Mouse (Mus musculus) mouse trophoblast stem cell (cell line): ENCODE measurements around the gene Rhd.

Experiments used
- in situ Hi-C, 2 experiments: fragments of 300-500 bp; cut with MseI, MboI; formaldehyde crosslinking; loops; 2 replicates in 1 of 2; 3 replicates in 1 of 2; pipeline ENCODE4 v1.15.1; 2025

Gene Rhd

DNA sequence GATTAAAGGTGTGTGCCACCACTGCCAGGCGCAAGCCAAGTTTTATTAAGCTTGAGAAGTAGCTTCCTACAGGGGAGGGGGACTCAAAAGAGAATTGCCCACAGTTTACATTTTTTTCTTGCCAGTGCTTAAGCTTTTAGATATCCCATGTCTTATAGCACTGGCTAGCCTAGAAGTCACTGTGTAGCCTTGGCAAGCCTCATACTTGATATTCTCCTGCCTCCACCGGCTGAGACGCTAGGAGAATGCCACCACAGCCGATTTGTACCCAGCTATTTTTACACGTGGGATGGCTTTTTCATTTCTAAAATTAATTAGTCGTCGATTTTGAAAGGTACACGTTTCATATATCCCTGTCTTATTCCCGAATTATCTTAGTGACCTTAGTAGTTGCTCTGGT, 65.9 kb downstream of the Rhd start:
- in situ Hi-C loops: no loop called here

DNA sequence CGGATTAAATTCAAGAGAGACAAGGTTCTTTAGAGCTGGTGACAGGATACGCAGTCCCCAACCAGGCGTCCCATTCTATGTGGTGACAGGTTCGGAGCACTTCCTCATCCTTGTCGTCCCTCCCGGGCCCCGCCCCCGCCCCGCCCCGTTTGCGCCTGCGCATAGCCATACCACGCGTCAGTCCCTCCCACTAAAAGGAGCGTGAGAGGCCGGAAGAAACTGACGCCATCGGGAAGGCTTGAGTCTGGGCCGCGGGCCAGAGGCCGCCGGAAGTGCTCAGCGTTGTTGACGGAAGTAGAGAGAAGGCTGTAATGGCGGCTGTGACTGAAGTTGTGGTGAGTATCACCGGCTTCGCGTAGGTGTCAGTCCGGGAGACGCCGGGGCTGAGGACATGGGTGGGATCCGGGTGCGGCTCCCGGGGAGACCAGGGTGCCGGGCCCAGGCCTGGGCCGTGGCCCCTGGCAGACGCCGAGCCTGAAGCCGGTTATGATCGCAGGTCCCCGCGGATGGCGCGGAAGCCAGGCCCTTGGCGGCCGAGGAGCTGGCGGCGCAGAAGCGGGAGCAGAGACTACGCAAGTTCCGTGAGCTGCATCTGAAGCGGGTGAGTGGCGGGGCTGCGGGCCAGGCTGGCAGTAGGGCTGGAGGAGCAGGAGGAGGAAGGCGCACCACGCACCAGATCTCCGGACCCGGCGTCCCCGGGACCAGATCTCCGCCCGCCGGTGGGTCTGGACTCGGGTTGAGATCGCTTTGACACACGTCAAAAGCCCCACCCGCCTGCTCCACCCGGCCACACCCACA, 66.5 kb downstream of the Rhd start, which contains the start of gene Syf2:
Gene Syf2, plus strand, starts transcription at position 215 of the 798 bp plus-strand sequence.
- in situ Hi-C loops: no loop called here

DNA sequence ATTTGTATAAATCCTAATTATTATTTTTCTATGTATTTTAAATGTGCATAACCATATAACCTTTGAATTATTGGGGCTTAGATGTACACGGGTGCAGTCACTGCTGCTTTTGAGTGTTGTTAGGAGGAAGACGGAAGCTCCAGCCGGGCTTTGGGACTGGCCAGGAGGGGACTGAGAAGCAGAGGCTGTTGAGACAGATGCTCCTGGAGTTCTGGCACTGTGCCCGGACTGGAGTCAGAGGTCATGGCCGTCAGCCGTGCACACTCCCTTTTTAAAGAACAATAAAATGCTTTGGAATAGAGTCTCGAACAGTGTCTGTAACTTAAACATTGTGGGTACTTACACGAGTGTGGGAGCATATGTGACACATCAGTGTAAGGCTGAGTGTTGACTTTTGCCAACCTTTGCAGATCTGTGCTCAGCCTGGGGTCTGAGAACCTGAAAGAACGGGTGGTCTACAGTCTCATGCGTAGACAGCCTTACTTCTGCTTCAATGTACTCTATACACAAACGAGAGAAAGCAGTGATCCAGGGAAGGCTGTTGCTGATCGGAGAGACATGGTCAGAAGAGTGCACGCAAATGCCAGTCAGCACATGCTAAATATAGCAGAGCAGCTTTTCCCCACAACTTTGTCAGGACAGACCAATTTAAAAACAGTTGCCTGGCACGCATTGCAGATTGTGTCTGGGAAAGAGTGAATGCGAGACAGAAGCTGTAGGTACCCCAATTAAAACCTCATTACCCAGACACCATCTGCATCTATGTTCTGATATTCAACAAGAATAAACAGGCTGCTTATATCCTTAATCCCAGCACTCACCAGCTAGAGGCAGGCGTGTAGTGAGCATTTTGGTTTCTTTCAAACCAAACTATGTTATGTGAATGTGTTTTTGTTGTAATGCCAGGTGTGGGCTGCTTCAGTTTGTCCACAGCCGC, 73.2 kb downstream of the Rhd start:
- in situ Hi-C loops: no loop called here

- in situ Hi-C loops: no loop called here
Measured at GRCm38 (mm10) chr4:134939900-134940299, 75.6 kb downstream of the Rhd start.

DNA sequence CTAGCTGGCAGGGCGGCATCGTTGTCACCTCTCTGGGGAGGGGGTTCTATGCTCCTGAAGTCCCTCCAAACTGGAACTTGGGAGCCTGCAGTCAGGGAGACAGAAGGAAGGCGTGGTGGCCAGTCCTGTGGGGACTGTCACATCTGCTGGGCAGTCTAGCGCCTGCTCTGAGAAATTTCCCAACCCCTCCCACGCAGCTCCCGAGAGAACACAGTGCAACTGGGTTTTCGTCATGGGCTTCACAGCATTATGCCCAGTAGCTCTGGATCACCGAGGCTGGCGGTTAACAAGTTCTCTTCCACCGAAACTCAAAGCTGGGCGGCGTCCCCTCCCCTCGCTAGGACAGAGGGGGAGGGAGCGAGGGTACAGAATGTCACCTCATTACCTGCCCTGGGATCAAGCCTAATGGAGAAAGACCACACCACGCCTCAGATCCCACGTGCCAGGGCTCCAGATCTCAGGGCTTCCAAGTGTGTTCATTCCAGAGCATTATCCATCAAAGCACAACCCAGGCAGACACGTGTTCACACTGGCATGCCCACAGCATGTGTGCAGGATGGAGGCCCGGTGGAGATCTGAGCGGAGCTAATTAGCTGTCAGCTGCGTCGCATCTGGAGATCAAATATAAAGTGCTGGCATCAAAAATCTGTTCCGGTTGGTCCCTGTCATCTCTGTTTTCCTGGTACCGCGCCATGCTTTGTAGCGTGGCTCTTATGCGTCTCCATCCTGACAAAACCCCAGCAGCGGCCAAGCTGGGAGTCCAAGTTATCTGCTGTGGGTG, 79.6 kb downstream of the Rhd start:
- in situ Hi-C loops: no loop called here
